Comparison of ENCODE assay signal across 27 mouse cellular contexts in the genomic region with DNA sequence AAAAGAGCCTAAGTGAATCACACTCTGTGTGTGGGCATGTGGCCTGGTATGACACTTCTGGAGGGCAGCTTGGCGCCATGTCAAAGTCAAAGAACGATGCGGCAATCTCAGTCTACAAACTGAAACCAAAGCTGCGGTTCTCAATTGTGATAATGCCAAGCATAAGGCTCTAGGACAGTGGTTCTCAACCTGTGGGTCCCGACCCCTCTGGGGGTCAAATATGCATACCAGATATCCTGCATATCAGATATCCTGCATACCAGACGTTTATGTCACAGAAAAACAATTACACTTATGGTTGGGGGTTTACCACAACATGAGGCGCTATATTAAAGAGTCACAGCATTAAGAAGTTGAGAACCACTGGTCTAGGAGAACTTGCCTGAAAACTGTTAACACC. TPM values are rescaled to one million over a fixed set of nuclear protein-coding genes. Genes with fewer than 3 reads are reported as not detected.
"Had no signal": no experiment of that assay in that cellular context is flagged by ENCODE, and none has a peak within 500 bp of the region (broad histone marks: within the 10 kb centered on the region; RNA-seq: fewer than 3 reads in every experiment).

No protein-coding gene starts in this region.

- DNase-seq: gastrocnemius, postnatal 25 days; heart, postnatal 4 days; kidney, adult 18-20 months; kidney, adult 9 months; kidney, postnatal 10 days; kidney, postnatal 25 days; kidney, postnatal 4 days had no signal

- ATAC-seq: hindbrain, embryonic 16.5 days; inflammation-experienced regulatory T-cells, adult 6 months; intestine, embryonic 15.5 days; intestine, postnatal 0 days; liver, embryonic 12.5 days had no signal

- H3K4me3 ChIP-seq: heart, embryonic 13.5 days; heart, embryonic 15.5 days; hindbrain, embryonic 10.5 days; hindbrain, embryonic 12.5 days; intestine, embryonic 15.5 days; layer of hippocampus, adult 2 months; left cerebral cortex, adult 2 months; limb, embryonic 10.5 days; limb, embryonic 12.5 days; liver, embryonic 12.5 days had no signal

- H3K27ac ChIP-seq: heart, embryonic 13.5 days; heart, embryonic 15.5 days; hindbrain, embryonic 10.5 days; hindbrain, embryonic 12.5 days; hindbrain, embryonic 14.5 days; intestine, embryonic 15.5 days; layer of hippocampus, adult 2 months; left cerebral cortex, adult 2 months; limb, embryonic 10.5 days; limb, embryonic 12.5 days; liver, embryonic 12.5 days; liver, embryonic 14.5 days had no signal

- H3K4me2 ChIP-seq: heart, embryonic 11.5 days; heart, embryonic 13.5 days; heart, embryonic 15.5 days; hindbrain, embryonic 12.5 days; hindbrain, embryonic 14.5 days; intestine, embryonic 15.5 days; limb, embryonic 12.5 days; liver, embryonic 12.5 days had no signal

- H3K4me1 ChIP-seq: heart, embryonic 13.5 days; hindbrain, embryonic 12.5 days; liver, embryonic 12.5 days had no signal

- H3K9ac ChIP-seq: heart, embryonic 13.5 days; heart, embryonic 15.5 days; hindbrain, embryonic 12.5 days; hindbrain, embryonic 14.5 days; intestine, embryonic 15.5 days; limb, embryonic 12.5 days; liver, embryonic 12.5 days; liver, embryonic 14.5 days had no signal

- H3K9me3 ChIP-seq: heart, embryonic 13.5 days; heart, embryonic 15.5 days; hindbrain, embryonic 10.5 days; hindbrain, embryonic 12.5 days; intestine, embryonic 15.5 days; limb, embryonic 10.5 days; limb, embryonic 12.5 days; liver, embryonic 12.5 days had no signal

- H3K36me3 ChIP-seq: heart, embryonic 13.5 days; heart, embryonic 15.5 days; hindbrain, embryonic 10.5 days; hindbrain, embryonic 12.5 days; intestine, embryonic 15.5 days; limb, embryonic 10.5 days; limb, embryonic 12.5 days; liver, embryonic 12.5 days had no signal

RNA-seq across cellular contexts. Expression of gene Barx2, which starts 10.3 kb away (rescaled TPM):
- total RNA-seq: granulocyte monocyte progenitor cell, adult 5-6 weeks had no signal
- polyA plus RNA-seq: heart, embryonic 15.5 days; heart, postnatal 0 days; hindbrain, embryonic 14.5 days; inflammation-experienced regulatory T-cells, adult 6 months; intestine, postnatal 0 days; kidney, embryonic 16.5 days; liver, adult 2 months; liver, embryonic 12.5 days; liver, embryonic 14.5 days had no signal
